Mouse (Mus musculus) frontal cortex, postnatal 25 days (tissue): ENCODE results near the gene Opcml.

ENCODE experiments used
- DNase-seq, 2 experiments: peaks; one replicate each; pipeline ENCODE4 v3.0.0; 2022; ENCODE audit warnings: low spot score in 2 of 2

The Opcml gene

DNA sequence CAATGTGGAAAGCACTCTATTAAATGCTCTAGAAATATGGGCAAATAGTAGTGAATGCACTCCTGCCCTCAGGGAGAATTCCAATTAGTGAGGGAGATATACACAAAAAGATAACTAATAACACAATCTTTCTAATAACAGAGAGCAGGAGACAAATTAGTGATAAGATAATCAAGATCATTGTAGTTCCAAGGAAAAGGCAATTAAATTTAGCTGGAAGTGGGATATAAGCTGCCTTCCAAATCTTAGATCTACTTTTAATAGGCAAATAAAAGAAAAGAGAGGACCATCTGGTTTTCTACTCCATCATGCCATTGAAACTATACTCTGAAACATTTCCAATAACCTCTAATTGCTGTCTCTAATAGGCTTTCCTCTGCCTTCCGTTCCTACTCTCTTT, 742.6 kb downstream of the Opcml start:
- no peak for DNase-seq

DNA sequence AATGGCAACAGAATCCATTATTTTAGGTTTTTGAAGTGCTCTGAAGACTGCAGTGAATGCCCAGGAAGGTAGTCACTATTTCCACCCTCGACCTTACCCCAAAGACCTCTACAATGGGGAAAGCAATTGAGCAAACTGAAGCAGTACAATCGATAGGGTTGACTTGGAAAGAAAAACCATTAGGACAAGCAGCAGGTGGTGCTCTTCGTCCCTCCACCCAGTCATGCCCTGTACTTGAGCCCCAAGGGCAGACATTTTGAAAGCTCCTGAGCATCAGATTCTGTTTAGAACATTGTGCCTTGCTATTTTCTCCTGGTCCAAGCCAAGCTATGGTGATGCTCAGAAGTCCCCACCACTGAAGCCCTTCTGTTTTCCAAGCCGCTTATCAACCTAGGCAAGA, 744.4 kb downstream of the Opcml start:
- no peak for DNase-seq

DNA sequence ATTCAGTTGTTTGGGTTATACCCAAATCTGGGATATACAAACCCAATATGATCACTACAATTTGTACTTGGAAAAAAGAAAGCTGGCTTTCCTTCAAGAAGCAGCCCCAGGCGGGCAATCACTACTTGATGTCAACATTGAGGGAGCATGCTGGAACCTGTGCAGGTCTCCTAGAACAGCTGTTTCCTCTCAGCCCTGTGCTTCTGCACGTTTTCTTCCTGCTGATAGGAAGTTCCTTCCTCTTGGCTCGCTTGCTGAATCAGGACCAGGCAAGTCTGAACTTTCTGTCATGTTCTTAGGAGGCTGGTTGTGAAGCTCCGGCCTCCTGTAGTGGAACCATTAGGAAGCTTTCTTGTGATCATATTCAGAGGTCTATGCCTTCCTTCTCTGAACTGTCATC, 746.1 kb downstream of the Opcml start:
- no peak for DNase-seq

DNA sequence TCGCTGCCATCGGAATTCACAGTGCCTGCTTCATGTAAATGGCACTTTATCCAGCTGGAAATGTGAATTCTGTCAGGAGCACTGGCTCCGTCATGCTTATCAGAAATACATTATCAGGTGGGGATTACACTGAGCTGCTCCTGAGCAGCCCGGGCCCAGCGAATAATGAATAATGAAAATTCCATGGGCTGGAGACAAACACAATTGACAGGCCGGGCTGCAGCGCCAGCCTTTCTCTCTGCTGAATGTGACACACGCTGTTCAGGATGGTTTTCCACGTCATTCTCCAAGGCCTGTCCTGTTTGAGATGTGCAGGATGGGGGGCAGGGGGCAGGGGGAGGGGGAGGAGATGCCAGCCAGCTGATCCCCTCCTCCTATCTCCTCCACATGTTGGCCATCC, 757.6 kb downstream of the Opcml start:
- DNase-seq: no peak

DNA sequence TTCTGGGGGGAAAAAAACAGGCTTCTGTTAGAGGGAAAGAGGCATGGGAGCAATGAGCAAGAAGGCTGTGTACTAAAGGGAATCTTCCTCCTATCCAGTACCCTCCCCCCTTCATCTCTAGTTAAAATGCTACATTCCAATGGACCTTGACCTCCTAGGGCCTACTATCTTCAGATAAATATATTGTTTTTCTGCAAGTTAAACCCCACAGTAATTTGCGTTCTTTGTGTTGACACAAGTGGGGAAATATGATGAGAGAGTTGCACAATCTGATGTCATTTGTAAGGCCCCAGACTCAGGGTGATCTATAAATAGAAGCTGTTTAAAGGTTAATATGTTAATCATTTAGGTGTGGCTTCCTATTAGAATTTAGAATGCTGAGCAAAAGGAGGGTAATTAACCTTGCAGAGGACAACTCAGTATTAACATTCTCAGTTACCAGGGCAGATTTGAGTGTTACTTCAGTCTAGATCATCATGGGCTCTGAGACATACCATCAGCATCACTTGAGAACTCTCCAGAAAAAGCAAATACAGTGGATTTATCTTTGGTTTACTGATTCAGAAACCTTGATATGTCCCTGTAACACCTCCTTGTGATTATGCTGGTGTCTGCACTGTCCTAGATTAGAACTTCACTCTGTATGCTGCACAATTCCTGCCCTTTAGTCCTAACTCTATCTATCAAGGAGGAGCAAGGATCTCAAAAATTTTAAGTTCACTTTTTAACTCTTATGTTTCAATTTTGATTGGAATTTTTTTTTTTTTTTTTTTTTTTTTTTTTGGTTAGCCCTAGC, 762.0 kb downstream of the Opcml start:
- DNase-seq: no peak

DNA sequence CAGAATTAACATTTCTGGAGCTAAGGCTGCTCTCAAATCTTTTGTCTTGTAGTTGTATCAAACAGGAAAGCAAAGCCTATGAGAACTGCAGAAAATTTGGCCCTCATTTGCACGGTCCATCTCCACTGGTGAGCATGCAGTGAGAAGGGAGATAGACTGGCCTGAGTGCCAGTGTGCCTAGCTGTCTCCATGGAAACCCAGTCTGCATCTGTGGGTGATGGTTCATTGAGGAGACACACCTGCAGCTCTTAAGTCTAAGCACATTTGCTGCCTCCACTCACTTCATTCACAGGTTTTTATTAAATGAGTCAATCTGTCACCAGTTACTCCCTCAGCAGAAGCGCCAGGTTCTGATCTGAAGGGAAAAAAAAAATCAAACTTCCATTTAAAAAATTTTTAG, 768.1 kb downstream of the Opcml start:
- DNase-seq: no peak

DNA sequence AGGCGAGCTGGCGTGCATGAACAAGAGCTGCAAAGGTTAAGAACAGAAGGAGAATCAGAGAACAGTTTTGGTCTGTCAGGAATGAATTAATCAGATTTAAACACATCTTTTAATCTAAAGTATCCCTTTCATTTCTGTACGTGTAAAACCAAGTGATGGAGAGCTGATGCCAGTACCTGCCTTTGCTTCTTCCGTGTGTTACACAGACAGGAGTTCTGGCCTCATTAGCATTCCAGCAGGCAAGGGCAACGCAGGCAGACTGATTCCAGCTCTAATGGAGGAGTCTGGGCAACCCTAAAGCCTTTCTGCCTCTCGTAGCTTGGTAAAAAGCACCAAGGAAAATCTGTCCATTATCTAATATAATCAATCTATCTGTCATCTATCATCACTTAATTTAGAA, 771.2 kb downstream of the Opcml start:
- DNase-seq: no peak

DNA sequence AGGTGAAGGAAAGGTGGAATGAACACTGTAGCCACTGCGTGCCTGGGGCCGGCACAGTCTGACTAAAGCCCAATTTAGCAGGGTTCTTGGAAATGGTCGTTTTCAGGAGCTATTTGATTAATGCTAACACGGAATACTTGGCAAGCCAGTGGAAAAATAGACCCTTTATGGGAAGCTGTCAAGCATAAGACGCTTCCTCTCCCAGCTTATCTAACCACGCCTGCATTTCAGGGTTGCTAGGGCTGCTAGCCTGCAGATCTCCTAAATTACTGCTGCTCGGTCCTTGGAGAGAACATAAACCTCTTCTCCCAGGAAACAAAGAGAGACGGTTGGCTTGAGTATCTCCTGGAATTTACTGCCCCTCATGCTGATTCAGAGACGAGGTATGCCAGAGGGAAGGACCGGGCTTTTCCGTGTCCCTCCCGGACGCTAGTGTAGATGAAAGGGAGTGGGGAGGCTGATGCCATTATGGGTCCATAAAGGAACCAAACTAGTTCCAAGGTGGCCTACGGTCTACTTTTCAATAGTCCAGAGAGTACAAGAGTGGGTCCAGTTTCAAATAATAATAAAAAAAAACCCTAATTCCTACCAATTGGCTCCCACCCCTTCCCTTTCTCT, 772.6 kb downstream of the Opcml start:
- DNase-seq: no peak

DNA sequence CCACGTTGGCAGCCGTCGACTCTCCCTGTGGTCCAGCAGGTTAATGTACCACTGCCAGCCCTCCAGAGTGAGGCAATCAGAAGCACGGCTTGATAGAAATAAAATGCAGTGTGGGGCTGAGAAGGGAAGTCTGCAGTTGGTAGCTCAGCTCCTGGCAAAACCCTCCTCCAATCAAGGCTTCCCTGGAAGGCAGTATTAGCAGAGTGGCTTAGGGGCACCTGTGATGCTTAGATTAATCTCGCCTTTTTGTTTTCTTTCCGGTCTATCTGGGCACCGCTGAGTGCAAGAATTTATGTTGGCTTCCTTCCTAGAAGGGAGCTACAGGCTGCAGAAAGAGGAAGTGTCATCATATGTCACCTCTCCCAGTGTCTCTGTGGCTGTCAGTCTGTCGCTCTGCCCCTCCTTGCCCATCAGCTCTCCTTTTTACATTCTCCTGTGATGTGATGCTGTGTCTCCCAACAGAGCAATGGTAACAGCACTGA, 778.5 kb downstream of the Opcml start:
- DNase-seq: no peak

DNA sequence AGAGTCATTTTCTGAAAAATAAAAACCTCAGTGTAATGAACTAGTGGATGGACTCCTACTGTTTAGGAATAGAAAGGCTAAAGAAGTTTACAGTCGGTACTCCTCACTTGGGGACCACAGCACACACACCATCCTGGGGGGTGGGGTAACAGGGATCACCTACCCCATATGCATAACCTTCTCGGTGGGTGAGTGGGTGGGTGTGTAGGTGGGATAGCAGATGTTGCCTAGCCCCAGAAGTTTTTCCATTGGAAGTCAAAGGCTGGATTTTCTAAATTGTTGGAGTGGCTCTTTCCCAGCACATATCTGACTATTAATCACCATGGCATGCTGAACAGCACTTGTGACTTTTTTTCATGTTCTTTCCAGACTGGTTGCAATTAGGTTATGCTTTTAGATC, 779.2 kb downstream of the Opcml start:
- DNase-seq: no peak

DNA sequence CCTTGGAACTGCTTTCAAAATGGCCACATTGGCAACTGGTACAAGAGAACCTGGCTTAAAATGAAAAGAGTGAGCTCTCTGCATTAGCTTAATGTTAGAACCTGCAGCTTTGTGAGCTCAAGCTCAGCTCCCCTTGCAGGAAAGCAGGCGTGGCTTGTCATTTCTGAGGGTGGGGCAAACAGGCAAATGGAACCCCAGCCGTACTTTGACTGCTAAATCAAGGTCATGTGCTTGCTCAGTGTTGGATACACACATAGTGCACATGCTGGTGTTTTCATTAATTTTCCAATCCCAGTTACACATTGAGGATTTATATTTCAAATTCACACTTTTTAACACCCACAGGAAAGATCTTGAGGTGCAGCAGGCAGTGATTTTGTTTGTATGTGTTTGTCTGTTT, 781.1 kb downstream of the Opcml start:
- DNase-seq: no peak

DNA sequence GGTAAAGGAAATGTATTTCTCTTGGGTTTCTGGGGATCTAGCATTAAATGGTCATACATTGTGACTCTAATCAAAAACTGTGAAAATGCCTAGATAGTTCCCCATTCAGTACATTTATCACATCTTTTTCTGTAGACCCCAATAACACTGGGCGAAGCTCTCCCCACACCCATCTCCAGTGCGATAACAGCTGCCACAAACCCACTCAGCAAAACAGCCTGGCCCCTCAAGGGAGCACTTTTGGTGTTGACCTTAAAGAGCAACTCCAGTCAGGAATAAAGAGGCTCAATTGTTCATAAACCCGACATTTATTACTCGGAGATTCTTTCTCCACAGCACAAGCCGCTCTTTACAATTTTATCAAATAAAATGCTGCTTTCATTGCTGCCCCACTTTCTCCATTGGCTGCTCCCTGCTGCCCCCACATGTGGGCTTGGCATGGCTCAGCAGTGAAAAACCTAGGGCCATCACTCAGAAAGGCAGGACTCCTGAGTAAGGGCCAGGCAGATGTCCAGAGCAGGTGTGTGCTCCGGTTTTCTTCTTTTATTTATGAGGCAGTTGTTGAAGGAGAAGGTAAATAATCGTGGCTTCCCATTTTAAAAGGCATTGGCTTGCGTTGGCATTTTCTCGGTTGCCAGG, 781.7 kb downstream of the Opcml start:
- DNase-seq: no peak

DNA sequence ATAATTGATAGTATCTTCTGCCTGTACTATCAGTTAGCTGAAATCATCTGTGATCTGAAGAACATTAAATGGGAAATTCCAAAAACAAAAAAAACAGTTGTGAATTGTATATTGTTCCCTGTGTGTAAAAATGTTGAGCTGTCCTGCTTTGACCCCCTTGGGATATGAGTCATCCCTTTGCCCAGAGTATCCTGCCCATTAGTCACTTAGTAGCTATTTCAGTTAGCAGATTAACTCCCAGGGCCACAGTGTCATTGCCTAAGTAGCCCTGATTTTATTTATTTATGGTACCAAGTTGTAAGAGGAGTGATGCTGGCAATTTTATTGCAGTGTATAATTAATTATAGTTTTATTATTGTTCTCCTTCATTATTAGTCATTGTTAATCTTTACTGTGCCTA, 788.2 kb downstream of the Opcml start:
- no peak for DNase-seq

DNA sequence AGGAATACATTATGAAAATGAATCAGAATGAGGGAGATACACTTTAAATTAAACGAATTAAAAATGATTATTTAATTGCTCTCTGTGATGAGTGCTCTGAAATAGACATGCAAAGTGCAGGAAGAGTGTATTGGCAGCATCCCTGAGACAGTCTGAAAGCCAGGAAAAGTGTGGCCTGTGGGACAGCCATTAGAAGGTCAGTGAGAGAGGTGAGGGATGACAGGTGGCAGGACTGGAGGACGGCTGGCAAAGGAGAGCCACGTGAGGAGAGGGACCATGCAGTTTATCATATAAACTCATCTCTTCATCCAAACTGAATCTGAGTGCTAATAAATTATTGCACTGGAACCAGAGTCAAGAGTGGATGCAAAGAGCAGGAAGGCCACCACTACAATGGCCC, 796.7 kb downstream of the Opcml start:
- DNase-seq: no peak

DNA sequence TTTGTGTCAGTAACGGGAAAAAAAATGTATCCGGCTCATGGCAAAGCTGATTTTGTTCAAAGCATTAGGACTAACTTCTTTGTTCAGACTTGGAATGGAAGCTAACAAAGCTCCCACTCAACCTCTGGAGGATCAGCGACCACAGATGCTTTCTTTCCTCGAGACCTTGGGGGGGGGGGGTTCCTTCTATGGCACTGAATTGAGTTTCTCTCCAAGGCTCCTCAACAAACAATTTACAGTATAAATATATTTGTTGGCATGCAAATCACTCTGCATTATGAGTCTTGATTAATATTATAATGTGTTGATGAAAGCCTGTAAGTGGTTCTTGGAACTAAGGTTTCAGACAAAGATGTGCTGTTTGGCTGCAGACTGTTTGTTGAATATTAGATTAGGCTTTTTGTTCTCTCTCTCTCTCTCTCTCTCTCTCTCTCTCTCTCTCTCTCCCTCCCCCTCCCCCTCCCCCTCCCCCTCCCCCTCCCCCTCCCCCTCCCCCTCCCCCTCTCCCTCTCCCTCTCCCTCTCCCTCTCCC, 797.3 kb downstream of the Opcml start:
- no peak for DNase-seq

DNA sequence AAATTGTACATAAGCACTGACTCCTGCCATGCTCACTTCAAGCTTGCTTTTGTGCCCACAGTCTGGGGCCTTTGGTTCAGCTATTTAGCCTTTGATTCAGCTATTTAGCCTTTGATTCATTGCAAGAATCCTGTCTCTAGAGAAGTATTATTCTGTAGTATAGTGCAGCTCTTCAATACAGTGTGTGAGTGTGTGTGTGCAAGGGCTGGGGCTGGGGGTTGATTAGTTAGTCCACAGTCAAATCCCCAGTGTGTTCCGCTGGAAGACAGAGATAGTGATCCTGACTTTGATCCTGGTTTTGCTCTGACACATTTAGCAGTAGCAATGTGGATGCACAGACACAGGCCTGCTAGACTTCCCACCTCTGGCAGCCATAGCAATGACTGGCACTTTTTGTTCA, 797.9 kb downstream of the Opcml start:
- no peak for DNase-seq

DNA sequence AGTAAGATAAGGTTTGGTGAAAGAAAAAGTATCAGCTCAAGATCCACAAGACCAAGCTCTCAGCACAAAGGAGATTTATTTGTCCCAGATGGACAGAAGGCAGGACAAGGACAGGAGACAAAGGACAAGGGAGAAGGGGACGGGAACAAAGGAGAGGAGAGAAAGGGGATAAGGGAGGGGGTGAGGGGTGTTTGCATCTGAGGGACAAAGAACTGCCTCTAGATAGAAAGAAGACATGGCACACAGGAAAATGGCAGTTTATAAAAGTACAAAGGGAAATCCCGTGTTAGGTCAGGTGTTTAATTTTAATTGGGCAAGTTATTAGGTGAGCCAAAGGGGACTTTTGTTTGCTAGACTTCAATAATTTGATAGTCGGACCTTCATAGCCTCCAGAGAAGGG, 801.6 kb downstream of the Opcml start:
- DNase-seq: no peak

DNA sequence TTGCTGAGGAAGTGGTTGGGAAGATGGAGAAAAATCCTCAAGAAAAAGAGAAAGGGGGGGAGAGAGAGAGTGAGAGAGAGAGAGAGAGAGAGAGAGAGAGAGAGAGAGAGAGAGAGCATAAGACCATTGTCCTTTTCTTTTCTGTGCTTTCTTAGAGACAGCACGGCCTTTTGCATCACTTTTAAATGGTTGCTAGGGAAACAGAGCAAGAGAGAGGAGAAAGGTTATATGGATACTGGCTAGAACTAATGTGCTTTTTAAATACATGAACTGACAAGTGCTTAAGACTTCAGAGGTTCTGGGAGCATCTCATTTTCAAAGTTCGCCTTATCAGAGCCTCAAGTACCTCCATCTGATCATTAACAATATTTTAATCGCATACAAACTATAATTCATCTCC, 804.5 kb downstream of the Opcml start:
- no peak for DNase-seq

DNA sequence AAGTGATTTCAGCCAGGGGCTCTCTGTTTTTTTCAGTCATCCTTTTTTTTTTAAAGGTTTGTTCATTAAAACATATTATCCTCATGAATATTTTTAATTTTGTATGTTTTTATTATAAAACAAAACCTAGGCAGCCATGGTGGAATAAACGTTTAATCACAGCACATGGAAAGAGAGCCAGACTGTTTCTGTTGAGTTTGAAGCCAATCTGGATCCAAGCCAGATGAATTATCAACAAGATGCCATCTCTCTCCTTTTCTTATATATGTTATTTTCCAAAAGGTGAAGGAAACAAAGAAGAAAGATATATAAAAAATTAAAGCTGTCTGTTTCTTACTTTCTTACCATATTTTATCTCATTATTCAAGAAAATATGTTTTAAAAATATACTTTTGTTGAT, 815.0 kb downstream of the Opcml start:
- no peak for DNase-seq

DNA sequence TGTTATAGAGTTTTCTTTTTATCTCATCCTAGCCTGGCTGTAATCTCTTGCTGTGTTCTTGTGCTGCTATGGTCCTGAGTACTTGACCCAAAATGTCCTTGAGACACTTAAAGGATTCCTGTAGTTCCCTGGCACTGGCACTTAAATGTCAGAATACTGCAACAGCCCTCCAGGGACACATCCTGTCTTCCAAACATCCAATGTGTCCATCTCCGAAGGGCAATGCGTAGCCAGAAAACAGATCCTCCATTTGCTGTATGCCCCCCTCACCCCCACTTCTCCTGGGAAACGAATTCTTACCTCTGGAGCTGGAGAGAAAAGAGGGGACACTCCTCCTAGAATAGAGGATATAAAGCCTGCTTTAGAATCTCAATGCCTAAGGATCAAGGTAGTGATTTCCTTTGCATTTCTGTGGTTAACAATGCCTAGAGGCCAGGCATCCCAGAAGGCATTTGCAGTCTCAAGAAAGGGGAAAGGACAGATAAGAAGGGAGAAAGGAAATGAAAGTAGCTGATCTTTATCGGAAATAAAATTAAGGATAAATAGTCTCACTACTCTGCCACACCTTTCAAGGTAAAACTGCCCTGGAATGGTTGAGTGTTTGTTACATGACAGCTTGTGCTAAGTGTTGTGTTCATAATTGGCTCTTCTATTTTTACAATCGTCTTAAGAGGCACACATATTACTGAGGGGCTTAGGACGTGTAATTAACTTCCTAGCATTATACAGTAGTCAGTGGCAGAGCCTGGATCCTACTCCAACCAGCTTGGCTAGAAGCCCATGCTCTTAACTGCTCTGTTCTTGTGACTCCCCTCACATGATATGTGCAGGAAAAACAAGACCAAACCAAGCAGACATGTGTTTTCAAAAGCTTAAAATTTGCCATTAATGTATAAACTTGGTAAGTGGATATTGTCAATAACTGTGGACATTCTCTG, 823.4 kb downstream of the Opcml start:
- DNase-seq: no peak

DNA sequence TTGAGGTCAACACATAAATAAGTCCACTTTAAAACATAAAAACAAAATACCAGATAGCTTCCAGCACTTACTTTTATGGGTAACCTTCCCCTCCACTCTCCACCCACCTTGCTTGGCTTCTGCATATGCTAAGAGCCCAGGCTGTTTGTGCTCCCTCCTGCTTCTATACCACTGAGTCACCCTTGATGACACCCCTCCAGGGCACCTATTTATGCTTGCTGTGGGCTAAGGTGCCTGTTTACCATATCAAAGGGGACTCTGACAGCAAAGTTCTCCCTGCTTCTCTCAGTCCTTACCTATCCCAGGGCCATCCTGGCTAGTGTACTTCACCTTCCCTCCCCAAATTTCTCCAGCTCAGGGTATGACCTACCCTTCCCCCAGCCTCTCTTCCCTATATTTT, 824.9 kb downstream of the Opcml start:
- no peak for DNase-seq

DNA sequence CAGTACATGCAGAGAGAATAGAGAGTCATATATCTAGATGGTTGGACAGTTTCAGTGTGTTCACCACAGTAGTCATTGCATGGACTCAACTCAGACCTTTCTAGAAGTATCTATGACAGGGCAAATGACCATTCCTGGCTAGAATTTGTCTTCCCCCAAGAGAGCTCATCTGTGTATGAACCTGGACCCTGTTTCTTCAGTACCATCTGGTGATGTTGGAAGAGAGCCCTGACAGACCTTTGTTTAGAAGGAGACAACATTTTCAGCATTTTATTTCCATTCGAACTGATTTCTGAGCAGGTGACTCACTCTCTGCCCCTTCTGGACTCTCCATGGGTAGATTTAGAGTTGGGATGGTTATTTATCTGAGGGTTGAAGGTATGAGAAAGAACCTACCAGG, 827.1 kb downstream of the Opcml start:
- DNase-seq: no peak
